Mouse (Mus musculus): ENCODE data around the gene Tmem182. TPM values are rescaled to one million over a fixed set of nuclear protein-coding genes. Genes with fewer than 3 reads are reported as not detected.
A peak's percentile ranks its signal among the peaks of the same experiment; 100 is the strongest.

Gene Tmem182
- polyA plus RNA-seq, 1 experiment from 2014 or later: 5.1 TPM

DNA sequence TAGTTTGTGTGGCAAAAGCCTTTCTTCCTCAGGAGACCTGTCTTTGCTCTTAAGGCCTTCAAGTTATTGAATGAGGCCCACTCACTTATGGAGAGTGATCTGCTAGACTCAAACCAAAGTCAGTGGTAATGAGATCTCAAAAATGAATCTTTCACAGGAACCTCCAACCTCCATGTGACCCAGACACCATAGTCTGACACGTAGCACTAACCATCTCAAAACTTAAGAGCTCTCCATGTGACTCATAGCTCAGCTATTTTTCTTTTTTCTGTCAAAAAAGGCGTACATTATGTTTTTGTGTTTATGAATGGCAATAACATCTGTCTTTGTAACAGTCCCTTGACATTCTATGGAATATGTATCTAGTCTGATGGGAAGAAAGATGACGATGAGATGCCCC, 3.2 kb downstream of the Tmem182 start:
- H3K27me3 ChIP-seq (ENCODE audit: insufficient read depth, poor library complexity, severe bottlenecking): no peaks in the 10 kb centered on the region
- 88% methylated on average over 3 of the region's 3 CpGs for WGBS
- DNase-seq (ENCODE audit: low spot score): no peak
- H3K4me3 ChIP-seq: no peak overlapping the region
- no peaks in the 10 kb centered on the region for H3K9me3 ChIP-seq
- H3K36me3 ChIP-seq: no peaks in the 10 kb centered on the region
- H3K4me1 ChIP-seq: 0 out of 2 replicates have a peak, but pooled peaks cover 14% of the 10 kb centered on the region
- no peak overlapping the region for H3K27ac ChIP-seq

DNA sequence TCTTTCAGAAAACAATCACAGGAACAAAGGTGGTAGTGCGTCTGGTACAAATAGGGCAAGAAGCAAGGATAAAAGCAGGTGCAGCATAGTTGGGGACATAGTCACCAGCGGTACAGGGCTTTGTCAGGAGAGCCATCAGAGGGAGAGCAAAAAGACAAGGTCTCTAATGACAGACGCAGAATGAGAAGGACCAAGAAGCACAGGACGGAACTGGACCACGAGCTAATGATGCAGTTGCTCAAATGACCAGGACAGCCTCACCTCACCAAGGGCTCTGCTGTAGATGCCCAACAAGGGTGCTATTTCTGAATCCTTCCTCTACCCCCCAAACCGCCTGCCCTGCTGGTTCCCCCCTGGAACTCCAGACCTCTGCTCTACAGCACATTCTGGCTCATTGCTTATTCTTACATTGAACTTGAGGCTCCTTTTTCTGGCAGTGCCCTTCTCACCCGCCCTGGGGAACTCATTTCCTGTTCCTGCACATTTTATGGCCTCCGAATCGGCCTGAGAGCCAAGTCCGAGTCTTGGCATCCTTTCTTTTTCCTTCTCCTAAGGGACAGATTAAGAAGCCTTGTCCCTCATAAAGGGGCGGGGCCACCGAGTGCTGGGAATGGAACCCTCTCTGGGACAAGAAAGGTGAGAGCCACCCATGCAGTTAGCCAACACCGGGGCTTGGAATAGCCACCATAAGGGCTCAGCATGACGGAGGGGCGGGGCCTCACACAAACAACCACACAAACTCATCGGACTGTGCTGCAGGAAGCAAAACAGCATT, 9.9 kb downstream of the Tmem182 start:
- no peaks in the 10 kb centered on the region for H3K36me3 ChIP-seq
- H3K9me3 ChIP-seq: no peaks in the 10 kb centered on the region
- H3K4me3 ChIP-seq: no peak overlapping the region
- WGBS: 62% methylated on average over 16 of the region's 16 CpGs
- H3K27ac ChIP-seq: no peak overlapping the region
- no peak for DNase-seq (ENCODE audit: low spot score)
- no peaks in the 10 kb centered on the region for H3K27me3 ChIP-seq (ENCODE audit: insufficient read depth, poor library complexity, severe bottlenecking)
- H3K4me1 ChIP-seq: no peaks in the 10 kb centered on the region

DNA sequence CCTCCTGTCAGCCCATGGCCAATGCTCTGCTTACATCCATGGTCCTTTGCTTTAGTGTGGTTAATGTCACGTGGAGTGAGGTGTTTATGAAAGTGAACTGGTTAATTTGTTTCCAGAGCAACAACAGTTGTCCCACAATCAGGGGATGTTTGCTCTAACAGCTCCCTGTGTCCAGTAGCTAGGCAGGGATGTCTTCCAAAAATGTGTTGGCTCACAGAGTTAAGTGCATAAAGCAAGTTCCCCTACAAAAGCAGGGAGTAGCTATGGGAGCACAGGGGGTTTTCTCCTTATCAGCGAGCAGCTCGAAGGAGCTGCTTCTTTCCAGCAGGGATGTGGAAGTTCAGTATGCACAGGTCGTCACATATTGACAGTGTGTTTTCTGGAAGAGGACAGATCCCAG, 19.1 kb downstream of the Tmem182 start:
- WGBS: 61% methylated on average over 4 of the region's 4 CpGs
- H3K27ac ChIP-seq: no peak overlapping the region
- H3K27me3 ChIP-seq (ENCODE audit: insufficient read depth, poor library complexity, severe bottlenecking): no peaks in the 10 kb centered on the region
- no peaks in the 10 kb centered on the region for H3K4me1 ChIP-seq
- H3K36me3 ChIP-seq: no peaks in the 10 kb centered on the region
- H3K4me3 ChIP-seq: no peak overlapping the region
- H3K9me3 ChIP-seq: no peaks in the 10 kb centered on the region
- DNase-seq (ENCODE audit: low spot score): no peak

DNA sequence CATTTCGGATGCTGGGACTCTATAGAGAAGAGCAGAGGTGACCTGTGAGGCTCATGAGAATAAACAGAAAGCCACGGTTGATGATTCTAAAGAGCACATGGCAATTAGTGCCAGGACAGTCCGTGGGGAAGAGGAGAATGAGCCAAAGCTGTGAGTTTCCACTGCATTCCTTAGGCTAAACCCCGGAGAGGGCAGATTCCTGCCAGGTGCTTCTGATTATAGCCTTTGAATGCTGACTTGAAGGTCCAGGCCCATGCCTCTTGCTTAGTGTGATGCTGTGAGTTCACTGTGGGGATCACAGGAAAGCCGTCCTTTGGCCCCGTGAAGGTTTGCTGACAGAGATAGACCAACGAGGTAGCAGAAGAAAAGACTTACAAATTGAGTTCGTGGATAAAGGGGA, 19.5 kb downstream of the Tmem182 start:
- Histone ChIP-seq H3K27ac (no peak overlapping the region), H3K36me3 (no peaks in the 10 kb centered on the region), H3K4me1 (no peaks in the 10 kb centered on the region), H3K27me3 (ENCODE audit: insufficient read depth, poor library complexity, severe bottlenecking) (no peaks in the 10 kb centered on the region), H3K9me3 (no peaks in the 10 kb centered on the region), H3K4me3 (no peak overlapping the region)
- 66% methylated on average over 8 of the region's 8 CpGs for WGBS
- no peak for DNase-seq (ENCODE audit: low spot score)

DNA sequence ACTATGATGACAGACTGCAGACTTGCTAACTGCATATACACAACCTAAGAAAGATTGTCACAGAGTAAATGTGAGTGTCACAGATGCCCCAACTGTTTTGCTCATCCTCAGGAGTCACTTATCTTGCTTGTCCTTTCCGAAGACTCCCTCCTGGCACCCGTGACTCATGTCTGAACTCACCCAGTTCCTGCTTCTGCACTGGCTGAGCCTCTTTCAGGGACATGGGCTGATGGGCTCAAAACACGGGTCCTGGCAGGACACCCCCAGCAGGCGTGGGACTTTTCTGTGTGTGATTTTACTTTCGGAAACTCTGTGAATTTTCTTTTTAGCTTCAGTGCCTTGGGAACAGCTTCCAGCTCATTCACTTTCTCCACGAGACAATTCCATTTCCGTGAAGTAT, 20.4 kb downstream of the Tmem182 start:
- Histone ChIP-seq H3K27me3 (ENCODE audit: insufficient read depth, poor library complexity, severe bottlenecking) (no peaks in the 10 kb centered on the region), H3K4me1 (no peaks in the 10 kb centered on the region), H3K9me3 (no peaks in the 10 kb centered on the region), H3K36me3 (no peaks in the 10 kb centered on the region), H3K27ac (no peak overlapping the region), H3K4me3 (no peak overlapping the region)
- DNase-seq (ENCODE audit: low spot score): no peak
- WGBS: 69% methylated on average over 7 of the region's 7 CpGs

DNA sequence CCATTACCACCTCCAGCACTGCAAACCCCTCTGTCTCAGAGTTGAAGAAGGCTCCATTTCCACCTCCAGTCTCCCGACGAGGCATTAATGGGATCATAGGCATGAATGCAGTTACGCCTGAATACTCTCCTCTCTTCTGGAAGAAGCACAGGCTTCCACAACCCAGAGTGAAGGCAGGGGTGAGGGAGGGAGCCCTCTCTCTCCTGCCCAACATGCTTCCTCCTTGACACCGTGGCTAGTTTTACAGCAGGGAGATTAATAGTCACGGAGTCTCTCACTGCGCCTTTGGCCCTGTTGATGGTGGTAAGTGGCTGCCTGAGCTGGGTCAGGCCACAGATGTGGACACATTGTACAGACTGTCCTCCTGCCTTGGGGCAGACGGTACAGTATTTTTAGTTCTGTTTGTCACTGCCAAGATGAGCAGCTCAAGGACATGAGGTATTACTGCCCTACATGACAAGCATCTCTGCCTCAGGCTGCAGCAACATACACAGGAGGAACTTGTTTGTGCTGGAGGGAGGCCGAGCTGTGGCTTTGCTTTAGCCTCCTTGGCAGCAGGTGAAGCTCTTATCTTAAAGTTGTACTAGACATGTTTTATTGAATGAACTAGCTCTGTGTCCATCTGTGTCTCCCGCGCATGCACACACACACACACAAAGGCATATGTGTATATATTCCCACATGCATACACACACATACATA, 24.0 kb downstream of the Tmem182 start:
- DNase-seq (ENCODE audit: low spot score): no peak
- Histone ChIP-seq H3K4me3 (no peak overlapping the region), H3K4me1 (no peaks in the 10 kb centered on the region), H3K27me3 (ENCODE audit: insufficient read depth, poor library complexity, severe bottlenecking) (no peaks in the 10 kb centered on the region), H3K27ac (no peak overlapping the region), H3K36me3 (no peaks in the 10 kb centered on the region), H3K9me3 (no peaks in the 10 kb centered on the region)
- WGBS: 75% methylated on average over 10 of the region's 10 CpGs

DNA sequence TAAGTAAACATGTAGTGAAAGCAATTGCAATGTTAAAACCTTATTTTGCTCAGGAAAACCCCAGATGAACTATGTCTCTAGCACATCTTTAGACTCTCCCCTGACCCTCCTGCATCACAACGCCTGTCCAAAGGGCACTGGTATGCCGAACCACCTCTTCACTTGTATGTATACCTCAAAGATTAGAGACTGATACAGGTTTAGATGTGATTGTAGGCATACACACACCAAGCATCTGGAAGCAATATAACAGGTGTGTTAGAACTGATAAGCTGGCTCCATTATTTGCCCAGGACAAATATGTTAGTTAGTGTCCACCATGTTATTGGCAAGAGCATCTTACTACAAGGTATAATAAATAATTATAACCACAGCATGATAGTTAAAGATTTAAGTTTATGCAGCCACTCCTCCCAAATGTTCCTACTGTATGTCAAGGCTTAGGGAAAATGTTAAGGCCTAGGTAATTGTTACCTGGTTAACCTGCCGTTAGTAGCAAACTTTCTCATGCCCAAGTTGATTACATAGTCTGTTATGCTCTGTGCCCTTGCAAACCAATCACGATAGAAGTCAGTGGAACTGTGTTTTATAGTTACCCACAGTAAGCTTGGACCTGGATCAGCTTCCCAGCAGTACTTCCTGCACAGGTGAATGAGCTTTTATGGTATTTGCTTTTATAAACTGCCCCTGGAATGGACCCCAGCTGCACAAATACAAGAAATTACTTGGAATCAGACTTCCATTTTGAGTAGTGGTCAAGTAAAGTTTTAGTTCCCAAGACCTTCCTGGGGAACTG, 25.5 kb downstream of the Tmem182 start:
- WGBS: 85% methylated on average over 4 of the region's 4 CpGs
- no peak overlapping the region for H3K4me3 ChIP-seq
- H3K9me3 ChIP-seq: no peaks in the 10 kb centered on the region
- H3K4me1 ChIP-seq: no peaks in the 10 kb centered on the region
- no peak for DNase-seq (ENCODE audit: low spot score)
- no peak overlapping the region for H3K27ac ChIP-seq
- no peaks in the 10 kb centered on the region for H3K36me3 ChIP-seq
- no peaks in the 10 kb centered on the region for H3K27me3 ChIP-seq (ENCODE audit: insufficient read depth, poor library complexity, severe bottlenecking)

DNA sequence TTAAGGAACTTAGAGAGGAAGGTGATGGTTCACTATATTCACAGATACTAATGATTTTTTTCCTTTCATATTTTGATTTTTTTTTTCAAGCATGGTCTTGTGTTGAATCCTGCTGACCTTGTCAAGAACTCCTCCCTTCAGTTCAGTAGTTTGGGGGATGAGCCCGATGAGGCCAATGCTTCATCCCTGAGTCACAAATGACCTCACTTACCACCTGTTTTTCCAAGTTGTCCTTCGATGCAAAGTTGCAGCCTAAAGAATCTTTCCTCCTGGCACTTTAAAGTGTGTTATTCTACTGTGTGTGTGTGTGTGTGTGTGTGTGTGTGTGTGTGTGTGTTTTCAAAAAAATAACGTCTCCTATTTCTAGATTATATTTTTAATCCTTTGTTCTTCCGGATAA, 30.1 kb downstream of the Tmem182 start:
- Histone ChIP-seq H3K27ac (no peak overlapping the region), H3K9me3 (no peaks in the 10 kb centered on the region)
- WGBS: 81% methylated on average over 4 of the region's 4 CpGs

DNA sequence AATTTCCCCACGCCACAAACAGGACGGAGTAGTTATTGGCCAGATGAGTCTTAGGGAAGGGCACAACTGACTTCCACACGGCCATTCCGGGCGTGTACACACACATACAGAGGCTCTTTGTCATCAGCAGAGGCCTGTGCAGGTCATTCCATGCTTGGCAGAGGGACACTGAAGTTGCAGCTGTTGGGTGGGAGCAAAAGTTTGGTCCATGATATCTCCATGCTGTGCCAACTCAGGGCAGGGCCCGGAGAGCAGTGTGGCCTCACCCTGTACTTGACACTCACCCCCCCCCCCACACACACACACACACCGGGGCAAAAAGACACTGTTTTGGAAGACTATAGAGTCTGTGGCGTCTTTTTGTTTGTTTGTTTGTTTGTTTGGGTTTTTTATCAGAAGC, 35.2 kb downstream of the Tmem182 start:
- no peaks in the 10 kb centered on the region for H3K9me3 ChIP-seq
- no peak overlapping the region for H3K4me3 ChIP-seq
- no peak for DNase-seq (ENCODE audit: low spot score)
- H3K4me1 ChIP-seq: peaks cover 12% of the 10 kb centered on the region; the same call in 1 of the 2 replicates
- H3K27me3 ChIP-seq (ENCODE audit: insufficient read depth, poor library complexity, severe bottlenecking): no peaks in the 10 kb centered on the region
- peak overlapping the region; percentile 42; the same call in 1 of the 2 replicates for H3K27ac ChIP-seq
- 79% methylated on average over 8 of the region's 8 CpGs for whole genome bisulfite sequencing
- no peaks in the 10 kb centered on the region for H3K36me3 ChIP-seq

More for the DNA sequence above, 30.1 kb downstream of the Tmem182 start:
- H3K27me3 ChIP-seq (ENCODE audit: insufficient read depth, poor library complexity, severe bottlenecking): no peaks in the 10 kb centered on the region
- no peak for DNase-seq (ENCODE audit: low spot score)
- no peak overlapping the region for H3K4me3 ChIP-seq
- no peaks in the 10 kb centered on the region for H3K4me1 ChIP-seq
- no peaks in the 10 kb centered on the region for H3K36me3 ChIP-seq

DNA sequence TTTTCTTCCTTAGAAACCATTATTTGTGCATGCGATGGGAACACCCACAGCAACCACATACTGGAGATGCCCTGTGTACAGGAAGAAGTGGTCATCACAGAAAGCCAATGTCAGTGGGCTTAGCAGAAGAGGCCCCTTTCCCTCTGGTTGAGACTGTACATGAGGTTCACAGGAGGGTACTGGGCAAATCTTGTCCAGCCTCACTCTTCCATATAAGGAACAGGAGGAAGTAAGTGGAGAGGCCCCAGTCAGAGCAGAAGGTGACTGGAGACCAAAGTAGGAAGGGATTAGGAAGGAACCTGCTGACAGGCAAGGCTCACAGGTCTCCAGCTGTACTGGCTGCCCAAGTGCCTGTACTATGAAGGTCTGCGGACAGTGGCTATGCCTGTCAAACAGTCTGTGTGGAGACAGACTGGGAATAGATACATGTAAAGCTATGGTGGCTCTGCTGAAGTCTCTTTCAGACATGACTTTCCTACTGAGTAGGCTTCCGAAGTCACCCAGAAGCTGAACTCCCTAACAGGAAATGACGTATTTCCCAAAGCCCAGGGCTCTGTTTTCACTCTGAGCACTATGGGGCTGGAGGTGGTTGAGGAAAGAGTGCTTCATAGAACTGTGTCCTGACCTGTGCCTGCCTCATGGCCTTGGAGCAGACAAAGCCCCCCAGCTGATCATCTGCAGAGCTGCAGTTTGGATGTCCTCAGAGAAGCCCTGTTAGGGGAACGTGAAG, 35.8 kb downstream of the Tmem182 start:
- whole genome bisulfite sequencing: 58% methylated on average over 5 of the region's 5 CpGs
- no peak overlapping the region for H3K4me3 ChIP-seq
- H3K27me3 ChIP-seq (ENCODE audit: insufficient read depth, poor library complexity, severe bottlenecking): no peaks in the 10 kb centered on the region
- H3K36me3 ChIP-seq: no peaks in the 10 kb centered on the region
- H3K9me3 ChIP-seq: no peaks in the 10 kb centered on the region
- H3K4me1 ChIP-seq: peaks cover 12% of the 10 kb centered on the region; the same call in 1 of the 2 replicates
- peak overlapping the region; percentile 49; the same call in 1 of the 2 replicates for H3K27ac ChIP-seq
- DNase-seq (ENCODE audit: low spot score): no peak

DNA sequence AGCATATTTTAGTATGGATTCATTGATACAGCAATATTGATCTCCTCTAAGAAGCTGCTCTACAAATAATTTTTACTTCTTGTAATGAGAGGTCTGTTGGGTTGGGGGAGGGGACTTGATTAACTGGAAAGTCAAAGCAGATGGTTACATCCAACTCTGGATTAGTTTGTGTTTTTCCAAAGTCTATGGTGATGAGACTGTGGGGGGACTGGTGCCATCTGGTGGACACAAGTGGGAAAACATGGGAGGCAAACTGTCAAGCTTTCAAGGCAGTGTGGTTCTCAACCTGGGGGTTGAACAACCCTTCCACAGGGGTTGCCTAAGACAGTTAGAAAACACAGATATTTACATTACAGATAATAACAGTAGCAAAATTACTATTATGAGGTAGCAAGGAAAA, 39.2 kb downstream of the Tmem182 start:
- Histone ChIP-seq H3K4me1 (peaks cover 12% of the 10 kb centered on the region; the same call in 1 of the 2 replicates), H3K4me3 (no peak overlapping the region)

DNA sequence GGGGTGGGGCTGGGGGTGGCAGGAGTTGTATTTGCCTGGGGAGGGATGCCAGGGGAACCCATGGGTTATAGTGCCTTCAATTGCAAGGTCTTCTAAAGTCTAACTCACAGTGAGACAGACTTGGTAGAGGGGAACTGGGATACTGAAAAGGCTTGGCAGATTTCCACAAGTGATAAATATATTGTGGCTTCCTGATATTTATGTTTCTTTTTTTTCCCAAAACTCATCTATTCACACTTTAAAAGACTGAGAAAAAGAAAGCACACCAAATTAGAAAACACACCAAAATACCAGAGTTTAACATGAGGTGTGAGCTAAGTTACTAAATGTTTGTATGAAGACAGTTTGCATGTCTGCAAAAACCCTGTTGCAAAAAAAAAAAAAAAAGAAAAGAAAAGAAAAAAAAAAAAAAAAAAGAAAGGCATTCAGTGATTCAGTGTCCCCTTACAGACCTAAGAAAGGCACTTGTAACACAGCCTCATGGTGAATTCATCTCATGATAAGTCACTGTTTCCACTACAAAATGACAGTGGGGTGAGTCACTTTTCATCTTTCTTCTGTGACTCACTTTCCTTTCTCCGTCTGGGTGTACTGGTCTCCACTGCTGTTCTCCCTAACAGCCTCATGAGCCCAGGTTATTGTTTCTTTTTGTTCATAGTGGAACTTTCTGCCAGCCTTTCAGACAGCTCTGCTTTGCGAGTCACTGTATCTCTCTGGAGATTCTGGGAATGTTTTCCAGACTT, 42.0 kb downstream of the Tmem182 start:
- Histone ChIP-seq H3K4me1 (no peaks in the 10 kb centered on the region), H3K9me3 (no peaks in the 10 kb centered on the region), H3K27me3 (ENCODE audit: insufficient read depth, poor library complexity, severe bottlenecking) (no peaks in the 10 kb centered on the region), H3K36me3 (no peaks in the 10 kb centered on the region), H3K4me3 (no peak overlapping the region), H3K27ac (no peak overlapping the region)
- DNase-seq (ENCODE audit: low spot score): no peak
- WGBS: 43% methylated on average over 2 of the region's 2 CpGs

More for the DNA sequence above, 39.2 kb downstream of the Tmem182 start:
- Histone ChIP-seq H3K27me3 (ENCODE audit: insufficient read depth, poor library complexity, severe bottlenecking) (no peaks in the 10 kb centered on the region), H3K27ac (no peak overlapping the region), H3K9me3 (no peaks in the 10 kb centered on the region), H3K36me3 (no peaks in the 10 kb centered on the region)
- DNase-seq (ENCODE audit: low spot score): no peak

Measured in heart, embryonic 10.5 days (tissue).